Mouse (Mus musculus) CD4-positive, CD25-positive, alpha-beta regulatory T cell, adult 9 weeks (primary cell): ENCODE measurements around the gene Arl1. TPM values are rescaled to one million over a fixed set of nuclear protein-coding genes. Genes with fewer than 3 reads are reported as not detected.

Experiments used
- polyA plus RNA-seq: library from polyadenylated mRNA; unstranded; fragments of 100-300 nt; shearing (Covaris generic); gene quantifications from one replicate; pipeline ENCODE4 v1.2.1, GENCODE M21; 2017

Gene Arl1
- polyA plus RNA-seq = 89.3 TPM

DNA sequence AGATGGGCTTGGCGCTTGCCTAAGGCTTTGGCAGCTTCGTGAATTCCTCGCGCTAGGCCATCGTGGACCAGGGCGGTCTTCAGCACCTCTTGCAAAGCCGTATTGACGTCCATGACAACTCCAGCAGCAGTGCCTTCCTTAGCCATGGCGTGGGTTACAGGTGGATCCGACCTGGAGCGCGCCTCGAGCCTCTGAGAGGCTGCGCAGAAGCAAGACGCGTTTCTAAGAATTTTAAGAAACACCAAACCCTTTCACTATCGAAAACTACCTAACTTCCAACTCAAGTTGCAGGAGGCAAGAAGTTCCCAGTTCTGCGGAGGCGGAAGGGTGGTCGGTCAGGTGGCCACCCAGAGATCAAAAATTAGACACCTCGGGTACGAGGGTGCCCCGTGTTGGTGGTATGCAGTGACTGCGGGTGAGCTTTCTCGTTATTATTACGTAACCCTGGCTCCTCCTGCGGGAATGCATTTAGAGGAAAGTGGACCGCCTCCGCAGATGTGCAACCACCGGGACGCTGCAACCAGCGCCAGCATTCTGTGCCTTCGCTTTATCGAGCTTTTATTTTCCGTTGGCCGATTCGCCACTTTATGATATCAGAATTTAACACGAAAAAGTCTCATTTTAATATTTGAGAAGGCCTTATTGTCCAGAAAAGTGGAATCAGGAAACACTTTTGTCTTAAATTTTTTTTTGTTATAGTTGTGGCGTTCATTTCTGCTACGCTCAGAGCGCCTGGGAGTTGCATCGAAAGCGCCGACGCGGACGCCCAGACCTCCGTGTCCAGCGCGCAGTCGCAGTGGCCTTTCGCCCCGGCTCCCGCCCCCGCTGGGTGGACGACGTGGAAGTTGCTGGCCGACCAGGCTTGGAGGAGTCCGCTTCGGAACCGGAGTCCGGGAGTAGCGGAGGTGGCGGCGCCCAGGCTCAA, at the start of gene Arl1:
TSS of gene Arl1 (plus strand) at position 288 of the 925 bp plus-strand sequence.

DNA sequence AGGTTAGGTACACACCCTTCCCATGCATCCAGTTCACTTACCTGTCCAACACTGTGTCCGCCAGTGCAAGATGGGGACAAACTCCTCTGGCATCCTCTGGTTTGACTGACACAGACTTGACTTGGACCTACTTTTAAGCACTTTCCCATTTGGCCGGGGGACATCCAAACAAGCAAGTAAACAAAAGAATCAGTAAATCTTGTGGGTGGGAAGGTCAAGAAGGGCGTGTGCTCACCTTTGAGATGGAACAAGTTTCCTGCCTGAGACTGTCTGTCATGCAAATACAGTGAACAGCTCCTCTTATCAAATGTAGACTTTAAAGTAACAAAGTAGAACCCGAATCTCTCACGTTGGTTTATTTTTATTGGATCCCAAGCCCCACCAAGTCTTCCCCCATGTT, 45.7 kb upstream of the Arl1 start, which contains the start of gene Spic:
TSS of gene Spic (minus strand) at position 91 of the 400 bp plus-strand sequence.

Other genes with a start within 250 kb of the Arl1 start
- 0.93 TPM for gene Chpt1, start 226.8 kb upstream of the Arl1 start, polyA plus RNA-seq
- gene Mybpc1, start 125.7 kb upstream of the Arl1 start, polyA plus RNA-seq = not detected
- 1.4 TPM for gene Spic, start 45.8 kb upstream of the Arl1 start, polyA plus RNA-seq
- 33.6 TPM for gene Utp20, start 95.9 kb downstream of the Arl1 start, polyA plus RNA-seq
- gene Slc5a8, start 155.1 kb downstream of the Arl1 start, polyA plus RNA-seq = not detected